Mouse (Mus musculus): ENCODE results near the gene Cdk5. TPM values are rescaled to one million over a fixed set of nuclear protein-coding genes. Genes with fewer than 3 reads are reported as not detected.

Cdk5 gene
- polyA plus RNA-seq, 1 experiment from 2014 or later = 46.4 TPM

Other genes starting within 250 kb of the Cdk5 start
- 8.9 and 9.8 TPM in 2 replicates for gene Kcnh2, start 71.9 kb downstream of the Cdk5 start, polyA plus RNA-seq (2014; fragmentation: Nextera tagmentation; extraction: Ambion mirVana)
- gene Nos3, start 58.7 kb downstream of the Cdk5 start, polyA plus RNA-seq (2014; fragmentation: Nextera tagmentation; extraction: Ambion mirVana) = 4.6 and 4.9 TPM in 2 replicates
- 0.57 and 0.68 TPM in 2 replicates for gene Atg9b, start 31.4 kb downstream of the Cdk5 start, polyA plus RNA-seq (2014; fragmentation: Nextera tagmentation; extraction: Ambion mirVana)
- gene Abcb8, start 29.9 kb downstream of the Cdk5 start, polyA plus RNA-seq (2014; fragmentation: Nextera tagmentation; extraction: Ambion mirVana) = 46.2 and 52.5 TPM in 2 replicates
- 0.26 TPM in 1 of 2 replicates, not detected in the other for gene Asic3, start 10.1 kb downstream of the Cdk5 start, polyA plus RNA-seq (2014; fragmentation: Nextera tagmentation; extraction: Ambion mirVana)
- 30.6 and 32.2 TPM in 2 replicates for gene Slc4a2, start 307 bp upstream of the Cdk5 start, polyA plus RNA-seq (2014; fragmentation: Nextera tagmentation; extraction: Ambion mirVana)
- 98.5 and 102 TPM in 2 replicates for gene Fastk, start 21.8 kb upstream of the Cdk5 start, polyA plus RNA-seq (2014; fragmentation: Nextera tagmentation; extraction: Ambion mirVana)
- 25.5 and 27.6 TPM in 2 replicates for gene Tmub1, start 24.3 kb upstream of the Cdk5 start, polyA plus RNA-seq (2014; fragmentation: Nextera tagmentation; extraction: Ambion mirVana)
- gene Agap3, start 28.6 kb upstream of the Cdk5 start, polyA plus RNA-seq (2014; fragmentation: Nextera tagmentation; extraction: Ambion mirVana) = 25.3 and 25.6 TPM in 2 replicates
- not detected in 2 replicates for gene Gbx1, start 103.7 kb upstream of the Cdk5 start, polyA plus RNA-seq (2014; fragmentation: Nextera tagmentation; extraction: Ambion mirVana)
- gene Asb10, start 117.4 kb upstream of the Cdk5 start, polyA plus RNA-seq (2014; fragmentation: Nextera tagmentation; extraction: Ambion mirVana) = 0.22 and 0.34 TPM in 2 replicates
- gene 4931409K22Rik, start 133.3 kb upstream of the Cdk5 start, polyA plus RNA-seq (2014; fragmentation: Nextera tagmentation; extraction: Ambion mirVana) = 0.10 TPM in 2 replicates
- gene Abcf2, start 153.9 kb upstream of the Cdk5 start, polyA plus RNA-seq (2014; fragmentation: Nextera tagmentation; extraction: Ambion mirVana) = 79.5 and 89.2 TPM in 2 replicates
- 11.3 and 13.4 TPM in 2 replicates for gene Chpf2, start 163.2 kb upstream of the Cdk5 start, polyA plus RNA-seq (2014; fragmentation: Nextera tagmentation; extraction: Ambion mirVana)
- 35.6 and 36.2 TPM in 2 replicates for gene Smarcd3, start 200.9 kb upstream of the Cdk5 start, polyA plus RNA-seq (2014; fragmentation: Nextera tagmentation; extraction: Ambion mirVana)